Mouse (Mus musculus) ES-Bruce4 (cell line): ENCODE measurements at regions not wholly inside any gene's neighbourhood (a gene's known extent, or its start where the extent isn't known, plus 50 kb on each side); places are given as distances from the start of the nearest gene placed in this dataset.

Source experiments
- H3K27ac ChIP-seq: 2 replicates; pipeline ENCODE4 v1.5.1; 2012; ENCODE audit warnings: low read length, inconsistent platforms; ENCODE audit not compliant: insufficient read depth
- H3K27me3 ChIP-seq: 2 replicates; pipeline ENCODE4 v1.6.1; 2012; ENCODE audit warnings: mild to moderate bottlenecking, low read length, inconsistent platforms; ENCODE audit not compliant: control insufficient read depth, poor library complexity, insufficient read depth, severe bottlenecking
- H3K36me3 ChIP-seq: 2 replicates; pipeline ENCODE4 v1.6.1; 2012; ENCODE audit warnings: inconsistent platforms, mild to moderate bottlenecking, low read length, moderate library complexity; ENCODE audit not compliant: control insufficient read depth, poor library complexity, insufficient read depth, severe bottlenecking
- H3K4me1 ChIP-seq: one replicate; pipeline ENCODE4 v1.8.1; 2011; ENCODE audit warnings: low read length; ENCODE audit not compliant: control insufficient read depth, insufficient read depth
- H3K4me3 ChIP-seq: 2 replicates; pipeline ENCODE4 v1.5.1; 2011; ENCODE audit warnings: low read depth, mild to moderate bottlenecking, low read length
- H3K9ac ChIP-seq: 2 replicates; pipeline ENCODE4 v1.6.1; 2012; ENCODE audit warnings: low read depth, mild to moderate bottlenecking, inconsistent platforms; ENCODE audit not compliant: poor library complexity, severe bottlenecking
- H3K9me3 ChIP-seq: replicated peaks from 2 replicates; pipeline ENCODE4 v1.6.1; 2012; ENCODE audit warnings: mild to moderate bottlenecking, low read length, inconsistent platforms; ENCODE audit not compliant: control insufficient read depth, poor library complexity, insufficient read depth, severe bottlenecking
- CTCF ChIP-seq: IDR thresholded peaks from one replicate; pipeline ENCODE4 v1.8.1; 2011; ENCODE audit warnings: low read depth, low read length
- EP300 ChIP-seq: IDR thresholded peaks from 2 replicates; pipeline ENCODE4 v1.6.1; 2011; ENCODE audit warnings: low read depth, low read length; ENCODE audit not compliant: insufficient read depth
- POLR2A ChIP-seq: IDR thresholded peaks from one replicate; pipeline ENCODE4 v1.8.1; 2011; ENCODE audit warnings: low read length; ENCODE audit not compliant: insufficient read depth

GRCm38 (mm10) chr5:35176112-35176848, 70.7 kb upstream of the Lrpap1 start:
- Histone ChIP-seq H3K36me3 (no peaks in the 10 kb centered on the region), H3K9me3 (no peaks in the 10 kb centered on the region), H3K9ac (no peak overlapping the region), H3K4me3 (no peak overlapping the region), H3K4me1 (no peaks in the 10 kb centered on the region), H3K27ac (no peak overlapping the region), H3K27me3 (no peaks in the 10 kb centered on the region)
- TF ChIP-seq EP300 = no peak
- no peak for TF ChIP-seq CTCF
- no peak for TF ChIP-seq POLR2A

DNA sequence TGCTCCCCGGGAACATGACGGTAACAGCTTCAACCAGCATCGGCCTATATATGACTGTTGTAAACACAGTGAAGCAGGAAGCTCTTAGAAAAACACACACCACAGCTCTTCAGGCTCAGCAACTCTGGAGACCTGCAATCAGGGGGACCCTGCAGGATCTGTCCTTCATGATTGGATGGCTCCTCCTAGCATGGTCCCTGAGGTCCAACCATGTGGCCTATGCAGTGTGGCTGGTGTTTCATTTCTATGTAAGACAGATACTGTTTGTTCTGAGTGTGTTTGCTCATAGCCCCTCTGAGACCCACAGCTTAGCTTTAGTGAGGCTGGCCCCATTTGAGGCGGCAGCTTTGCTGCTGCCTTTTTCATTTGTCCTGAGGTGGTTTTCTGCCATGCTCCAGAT, 68.8 kb upstream of the Lrpap1 start:
- TF ChIP-seq POLR2A = no peak
- no peak for TF ChIP-seq EP300
- no peak for TF ChIP-seq CTCF
- Histone ChIP-seq H3K27ac (no peak overlapping the region), H3K27me3 (no peaks in the 10 kb centered on the region), H3K4me1 (no peaks in the 10 kb centered on the region), H3K9me3 (no peaks in the 10 kb centered on the region), H3K9ac (no peak overlapping the region), H3K36me3 (no peaks in the 10 kb centered on the region), H3K4me3 (no peak overlapping the region)

DNA sequence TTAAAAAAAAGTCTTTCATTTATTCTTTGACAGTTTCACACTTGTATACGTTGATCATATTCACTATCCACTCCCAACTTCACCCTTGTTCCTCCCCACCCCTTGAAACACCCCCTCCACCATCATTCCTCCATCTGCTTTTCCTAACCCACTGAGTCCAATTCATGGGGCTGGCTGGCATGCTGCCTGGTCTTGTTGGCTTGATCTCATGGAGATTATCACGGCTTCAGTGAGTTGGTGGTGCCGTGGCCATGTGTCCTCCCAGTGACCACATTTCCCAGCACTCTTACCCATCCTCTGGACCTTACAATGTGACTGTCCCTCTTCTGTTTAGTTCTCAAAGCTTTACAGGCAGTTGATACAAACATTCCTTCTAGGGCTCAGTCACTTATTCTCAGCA, 65.8 kb upstream of the Lrpap1 start:
- Histone ChIP-seq H3K27ac (no peak overlapping the region), H3K4me1 (no peaks in the 10 kb centered on the region), H3K4me3 (no peak overlapping the region), H3K36me3 (no peaks in the 10 kb centered on the region), H3K9me3 (no peaks in the 10 kb centered on the region), H3K9ac (no peak overlapping the region), H3K27me3 (no peaks in the 10 kb centered on the region)
- TF ChIP-seq POLR2A = no peak
- TF ChIP-seq CTCF = no peak
- TF ChIP-seq EP300 = no peak

DNA sequence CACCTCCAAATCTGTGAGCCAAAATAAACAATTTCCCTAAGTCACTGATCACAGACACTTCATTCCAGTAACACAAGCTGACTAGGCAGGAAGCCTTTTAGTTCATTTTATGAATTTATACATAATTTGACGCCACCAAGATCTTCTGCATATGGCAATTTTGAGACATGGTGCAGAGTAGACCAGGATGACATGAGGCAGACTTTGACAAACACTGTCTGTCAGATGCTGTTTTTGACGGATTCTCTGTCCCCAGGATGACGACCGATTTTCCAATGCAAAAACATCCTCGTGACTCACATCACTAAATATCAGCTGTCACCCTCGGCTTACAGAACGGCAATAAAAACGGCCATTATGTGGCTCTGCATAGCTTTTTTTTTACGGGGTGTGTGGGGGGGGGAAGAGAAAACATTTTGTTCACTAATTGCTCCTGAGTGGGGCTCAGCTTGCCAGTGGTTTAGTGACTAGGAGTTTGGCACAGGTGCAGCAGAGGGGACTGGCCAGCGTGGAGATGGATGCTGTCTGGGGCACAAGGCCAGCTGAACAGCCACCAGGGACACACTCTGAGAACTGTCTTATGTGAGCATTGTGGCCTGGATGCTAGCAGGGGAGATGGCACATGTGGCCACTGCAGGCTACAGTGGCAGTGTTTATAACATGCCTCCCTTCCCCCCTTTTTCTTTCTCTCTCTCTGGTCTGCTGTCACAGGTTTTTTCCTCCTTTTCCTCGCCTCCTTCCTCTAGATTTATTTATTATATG, 65.0 kb upstream of the Lrpap1 start:
- Histone ChIP-seq H3K27me3 (no peaks in the 10 kb centered on the region), H3K36me3 (no peaks in the 10 kb centered on the region), H3K9me3 (no peaks in the 10 kb centered on the region), H3K4me3 (no peak overlapping the region), H3K9ac (no peak overlapping the region), H3K27ac (no peak overlapping the region), H3K4me1 (no peaks in the 10 kb centered on the region)
- TF ChIP-seq EP300 (no peak), CTCF (no peak), POLR2A (no peak)

DNA sequence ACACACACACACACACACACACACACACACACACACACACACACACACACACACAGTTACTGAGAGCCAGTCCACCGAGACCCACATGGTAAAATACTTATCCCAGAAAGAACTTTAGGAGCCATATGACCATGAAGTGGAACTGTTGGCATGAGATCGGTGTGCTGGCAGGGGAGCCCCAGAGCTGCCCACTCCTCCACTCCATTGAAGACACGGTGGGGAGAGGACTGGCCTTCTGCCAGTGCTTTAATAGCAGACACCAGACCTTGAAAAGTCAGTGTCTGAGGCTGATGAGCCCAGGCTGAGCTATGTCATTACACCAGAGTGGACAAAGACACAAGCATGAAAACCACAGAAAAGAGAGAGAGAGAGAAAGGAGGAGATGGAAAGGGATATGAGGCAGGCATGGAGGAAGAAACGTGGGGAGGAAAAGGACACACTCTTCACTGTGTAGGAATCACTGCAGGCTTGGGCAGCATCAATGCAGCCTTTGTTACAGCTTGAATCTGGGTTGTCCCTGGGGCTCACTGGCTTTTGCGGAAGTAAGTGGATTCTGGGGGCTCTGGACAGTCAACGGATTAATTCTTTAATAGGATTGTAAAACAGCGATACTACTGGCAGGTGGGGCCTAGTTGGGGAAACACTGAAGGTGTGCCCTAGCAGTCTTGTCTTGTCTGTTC, 64.2 kb upstream of the Lrpap1 start:
- H3K9ac ChIP-seq = no peak overlapping the region
- H3K4me1 ChIP-seq = no peaks in the 10 kb centered on the region
- TF ChIP-seq POLR2A (no peak), CTCF (no peak), EP300 (no peak)
- H3K36me3 ChIP-seq = no peaks in the 10 kb centered on the region
- no peak overlapping the region for H3K4me3 ChIP-seq
- no peak overlapping the region for H3K27ac ChIP-seq
- H3K9me3 ChIP-seq = no peaks in the 10 kb centered on the region
- H3K27me3 ChIP-seq = no peaks in the 10 kb centered on the region

DNA sequence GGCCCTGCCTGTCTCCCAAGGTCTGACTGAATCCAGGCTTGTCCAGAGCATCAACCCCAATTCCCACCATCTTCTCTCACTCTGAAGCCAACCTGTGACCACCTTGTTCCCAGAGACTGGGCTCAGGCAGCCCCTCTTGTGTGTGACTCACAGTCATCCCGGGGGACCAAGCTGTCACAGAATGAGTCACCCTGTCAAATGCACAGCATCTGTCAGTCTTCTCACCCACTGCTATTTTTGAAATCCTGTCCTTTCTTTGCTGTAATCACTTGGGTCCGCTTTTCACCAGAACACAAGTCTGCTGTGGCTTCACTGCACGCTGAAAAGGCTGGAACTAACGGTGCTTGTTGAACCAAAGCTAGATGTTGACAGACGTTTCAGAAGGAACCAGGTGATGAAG, 63.3 kb upstream of the Lrpap1 start:
- TF ChIP-seq EP300 (no peak), CTCF (no peak), POLR2A (no peak)
- Histone ChIP-seq H3K9ac (no peak overlapping the region), H3K27ac (no peak overlapping the region), H3K4me3 (no peak overlapping the region), H3K4me1 (no peaks in the 10 kb centered on the region), H3K9me3 (no peaks in the 10 kb centered on the region), H3K36me3 (no peaks in the 10 kb centered on the region), H3K27me3 (no peaks in the 10 kb centered on the region)
